Mouse (Mus musculus): ENCODE measurements around the gene Ski.

Ski gene

GRCm38 (mm10) chr4:155215203-155215602 is 7.2 kb downstream of the Ski start:
- in situ Hi-C loops (cut with MboI, MseI), result loop anchor here (10.0 kb wide), 1 partner anchor 60 kb away; no protein-coding TSS in a partner anchor

DNA sequence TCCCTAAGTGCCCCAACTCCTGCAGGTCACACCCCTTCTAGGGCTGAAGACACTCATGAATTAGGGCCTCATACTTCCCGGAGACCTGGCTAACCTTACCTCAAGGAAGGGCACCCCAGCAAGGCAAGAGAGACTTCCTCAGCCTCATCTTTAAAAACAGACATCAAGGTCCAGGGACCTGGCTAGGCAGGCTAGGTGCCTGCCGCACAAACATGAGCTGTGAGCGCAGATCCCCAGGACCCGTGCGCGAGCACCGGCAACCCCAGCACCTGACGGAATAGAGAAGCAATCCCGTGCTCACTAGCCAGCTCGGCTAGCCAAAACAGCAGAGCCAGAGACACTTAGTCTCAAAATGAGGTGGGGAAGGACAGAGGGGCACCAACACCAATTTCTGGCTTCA is 7.6 kb downstream of the Ski start:
- in situ Hi-C loops (cut with MboI, MseI), result loop anchor here (10.0 kb wide), 1 partner anchor 60 kb away; no protein-coding TSS in a partner anchor

GRCm38 (mm10) chr4:155214188-155214587 is 8.2 kb downstream of the Ski start:
- in situ Hi-C loops (cut with MboI, MseI), result loop anchor here (10.0 kb wide), 1 partner anchor 59 kb away; no protein-coding TSS in a partner anchor

- in situ Hi-C loops (cut with MboI, MseI), result loop anchor here (10.0 kb wide), 1 partner anchor 59 kb away; no protein-coding TSS in a partner anchor
These were observed 8.7 kb downstream of the Ski start for GRCm38 (mm10) chr4:155213752-155214054.

- in situ Hi-C loops (cut with MboI, MseI), result loop anchor here (10.0 kb wide), 1 partner anchor 58 kb away; no protein-coding TSS in a partner anchor
These were observed 9.2 kb downstream of the Ski start for GRCm38 (mm10) chr4:155213052-155213751.

- in situ Hi-C loops (cut with MboI, MseI), result loop anchor here (5.0 kb wide), 1 partner anchor 38 kb away; the partner anchor contains the start of gene Faap20
These were observed 12.9 kb downstream of the Ski start for GRCm38 (mm10) chr4:155209494-155209893.

DNA sequence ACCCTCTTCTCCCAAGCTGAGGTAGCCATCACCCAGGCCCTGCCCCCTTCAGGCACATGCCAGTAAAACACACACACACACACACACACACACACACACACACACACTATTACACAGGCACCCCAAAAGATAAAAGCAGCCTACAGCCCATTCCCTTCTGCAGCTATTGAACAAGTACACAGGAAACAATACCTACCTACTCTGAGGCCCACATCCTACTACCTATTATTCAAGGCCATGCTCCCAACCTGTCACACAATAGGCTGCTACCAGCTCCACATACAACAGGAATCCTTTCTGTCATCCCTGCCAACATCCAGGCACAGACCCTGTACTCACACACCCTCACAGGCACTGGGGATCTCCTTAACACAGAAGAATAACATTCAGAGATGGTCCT is 13.3 kb downstream of the Ski start:
- in situ Hi-C loops (cut with MboI, MseI), result loop anchor here (5.0 kb wide), 1 partner anchor 38 kb away; the partner anchor contains the start of gene Faap20

GRCm38 (mm10) chr4:155208613-155209012 is 13.8 kb downstream of the Ski start:
- in situ Hi-C loops (cut with MboI, MseI), result loop anchor here (5.0 kb wide), 1 partner anchor 39 kb away; the partner anchor contains the start of gene Faap20

DNA sequence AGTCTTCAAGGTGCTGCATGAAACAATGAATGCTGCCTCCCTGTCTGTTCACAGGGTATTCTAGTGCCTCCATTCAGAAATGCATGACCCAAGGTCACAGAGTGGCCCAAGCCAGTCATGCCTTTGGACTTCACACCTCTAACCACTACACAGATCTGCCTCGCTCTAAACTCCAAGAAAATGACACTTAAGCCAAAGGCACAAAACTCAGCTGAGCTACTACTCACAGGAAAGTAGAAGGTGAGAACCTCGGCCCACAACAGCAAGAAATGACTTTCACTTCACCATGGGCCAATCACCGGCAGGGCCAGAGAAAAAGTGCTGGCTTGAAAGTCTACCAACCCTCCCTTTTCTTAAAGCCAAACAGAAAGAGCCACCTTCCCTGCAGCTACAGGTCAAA is 14.6 kb downstream of the Ski start:
- in situ Hi-C loops (cut with MboI, MseI), result loop anchor here (5.0 kb wide), 1 partner anchor 39 kb away; the partner anchor contains the start of gene Faap20

GRCm38 (mm10) chr4:155206498-155206897 is 15.9 kb downstream of the Ski start:
- in situ Hi-C loops (cut with MboI, MseI), result loop anchor here (5.0 kb wide), 1 partner anchor 41 kb away; the partner anchor contains the start of gene Faap20

- in situ Hi-C loops (cut with MboI, MseI), result loop anchor here (5.0 kb wide), 1 partner anchor 41 kb away; the partner anchor contains the start of gene Faap20
These were observed 16.5 kb downstream of the Ski start for GRCm38 (mm10) chr4:155205919-155206318.

- in situ Hi-C loops (cut with MboI, MseI), result no loop called here
These were observed 20.6 kb downstream of the Ski start for GRCm38 (mm10) chr4:155201764-155202163.

GRCm38 (mm10) chr4:155200861-155201390 is 21.5 kb downstream of the Ski start:
- in situ Hi-C loops (cut with MboI, MseI), result no loop called here

DNA sequence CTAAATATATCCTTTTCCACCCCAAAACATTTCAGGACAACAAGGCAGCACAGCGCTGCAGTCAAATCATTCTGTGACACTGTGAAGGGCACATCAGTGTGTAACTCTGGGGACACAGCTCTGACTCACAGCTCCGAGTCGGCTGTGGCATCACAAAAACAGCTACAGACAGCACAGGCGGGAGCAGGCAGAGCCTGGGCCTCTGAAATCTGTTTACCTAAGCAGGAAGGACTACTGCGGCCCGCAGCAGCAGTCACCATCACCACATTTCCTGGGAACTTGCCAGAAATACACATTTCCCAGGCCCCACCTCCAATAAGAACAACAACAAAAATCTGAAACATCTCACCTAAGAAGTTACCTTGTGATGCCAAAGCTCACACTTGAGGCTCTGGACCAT is 24.7 kb downstream of the Ski start:
- in situ Hi-C loops (cut with MboI, MseI), result no loop called here

DNA sequence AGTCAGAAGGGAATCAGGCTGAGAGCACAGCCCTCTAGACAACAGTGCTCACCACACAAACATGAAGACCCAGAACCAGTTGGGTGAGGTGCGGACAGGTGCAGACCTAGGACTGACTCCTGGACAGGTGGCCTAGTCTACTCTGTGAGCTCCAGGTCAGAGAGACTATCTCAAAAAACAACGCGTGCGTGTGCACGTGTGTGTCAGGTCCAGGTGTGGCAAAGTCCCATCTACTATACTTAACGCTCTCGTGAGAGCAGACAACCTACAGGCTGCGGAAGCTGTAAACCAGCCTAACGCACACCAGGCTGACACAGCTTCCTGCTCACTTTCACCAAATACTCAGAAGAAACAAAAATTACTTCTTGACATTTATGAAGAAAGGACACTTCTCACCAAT is 27.2 kb downstream of the Ski start:
- in situ Hi-C loops (cut with MboI, MseI), result no loop called here

GRCm38 (mm10) chr4:155190275-155190674 is 32.1 kb downstream of the Ski start:
- in situ Hi-C loops (cut with MboI, MseI), result no loop called here

DNA sequence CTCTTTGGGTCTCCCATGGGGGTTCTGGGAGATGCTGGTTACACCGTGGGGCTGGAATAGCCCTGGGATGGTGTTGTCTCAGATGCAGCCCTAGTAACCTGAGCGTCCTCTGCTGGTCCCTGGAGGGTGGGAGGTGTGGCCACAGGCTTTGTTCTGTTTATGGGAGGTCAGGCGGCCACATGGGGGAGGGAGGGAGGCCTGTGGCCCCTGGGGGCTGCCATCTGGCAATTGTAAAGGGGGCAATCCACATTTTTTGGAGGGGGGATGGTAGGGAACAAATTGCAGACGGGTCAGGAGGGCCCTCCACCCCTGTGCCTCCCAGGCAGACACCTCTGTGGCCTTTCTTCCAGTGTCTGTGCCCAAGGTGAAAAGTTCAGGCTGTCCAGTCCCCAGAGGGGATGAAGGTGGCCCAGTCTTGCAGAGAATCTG is 32.7 kb downstream of the Ski start:
- in situ Hi-C loops (cut with MboI, MseI), result no loop called here

- in situ Hi-C loops (cut with MboI, MseI), result no loop called here
These were observed 33.6 kb downstream of the Ski start for GRCm38 (mm10) chr4:155188803-155189202.

- in situ Hi-C loops (cut with MboI, MseI), result no loop called here
These were observed 34.1 kb downstream of the Ski start for GRCm38 (mm10) chr4:155188341-155188740.

DNA sequence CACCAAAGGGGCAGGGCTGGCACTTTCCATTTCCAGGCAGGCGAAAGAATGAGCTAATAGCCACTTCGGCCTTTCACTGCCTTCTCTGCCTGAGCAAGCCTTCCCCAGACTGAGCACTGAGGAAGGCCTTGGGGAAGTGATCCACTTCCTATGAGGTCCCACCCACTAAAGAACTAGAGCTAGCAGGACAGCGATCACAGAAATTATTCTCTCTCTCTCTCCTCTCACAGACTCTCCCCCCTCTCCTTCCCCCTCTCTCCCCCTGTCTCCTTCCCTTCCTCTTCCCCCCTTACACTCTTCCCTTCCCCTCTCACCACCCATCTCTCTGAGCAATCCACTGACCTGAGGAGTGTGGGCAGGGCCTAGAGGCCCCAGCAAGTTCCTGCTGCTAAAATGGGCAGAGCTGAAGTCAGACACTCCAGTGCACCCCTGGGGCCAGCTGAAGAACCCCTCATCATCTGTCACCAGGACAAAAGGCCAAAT is 35.2 kb downstream of the Ski start:
- in situ Hi-C loops (cut with MboI, MseI), result no loop called here

DNA sequence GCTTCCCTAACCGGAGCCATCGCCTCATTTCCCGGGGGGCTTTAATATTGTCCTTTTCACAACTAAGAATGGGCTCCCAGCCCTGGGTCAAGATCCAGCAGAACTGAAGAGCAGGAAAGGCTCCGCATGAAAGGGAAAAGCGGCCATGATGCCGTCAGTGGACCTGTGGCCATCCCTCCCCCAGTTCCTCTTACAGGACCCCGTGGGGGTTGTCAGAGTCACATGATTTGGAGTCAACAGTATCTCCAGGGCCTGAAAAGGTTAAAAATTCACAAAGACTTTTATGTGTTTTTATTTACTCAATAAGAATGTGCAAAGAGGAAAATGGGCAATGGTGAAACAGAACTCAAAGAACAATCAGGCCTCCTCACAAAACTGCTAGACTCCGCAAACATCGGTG is 36.5 kb downstream of the Ski start:
- in situ Hi-C loops (cut with MboI, MseI), result no loop called here

- in situ Hi-C loops (cut with MboI, MseI), result no loop called here
These were observed 37.9 kb downstream of the Ski start for GRCm38 (mm10) chr4:155184248-155185070.
